Mouse (Mus musculus) liver, adult 2 months (tissue): Measurements from ENCODE around the gene Dock4.
A peak's percentile ranks its signal among the peaks of the same experiment; 100 is the strongest.

ENCODE experiments used
- CTCF ChIP-seq: fragments of 200-500 bp; IDR thresholded peaks from 2 replicates; pipeline ENCODE4 v1.5.1; 2011; ENCODE audit warnings: low read depth, low read length, control low read depth
- POLR2A ChIP-seq: fragments of 200-500 bp; IDR thresholded peaks from 2 replicates; pipeline ENCODE4 v1.6.1; 2011; ENCODE audit warnings: low read length, control low read depth; ENCODE audit not compliant: insufficient read depth; ENCODE audit errors: extremely low read depth

DNA sequence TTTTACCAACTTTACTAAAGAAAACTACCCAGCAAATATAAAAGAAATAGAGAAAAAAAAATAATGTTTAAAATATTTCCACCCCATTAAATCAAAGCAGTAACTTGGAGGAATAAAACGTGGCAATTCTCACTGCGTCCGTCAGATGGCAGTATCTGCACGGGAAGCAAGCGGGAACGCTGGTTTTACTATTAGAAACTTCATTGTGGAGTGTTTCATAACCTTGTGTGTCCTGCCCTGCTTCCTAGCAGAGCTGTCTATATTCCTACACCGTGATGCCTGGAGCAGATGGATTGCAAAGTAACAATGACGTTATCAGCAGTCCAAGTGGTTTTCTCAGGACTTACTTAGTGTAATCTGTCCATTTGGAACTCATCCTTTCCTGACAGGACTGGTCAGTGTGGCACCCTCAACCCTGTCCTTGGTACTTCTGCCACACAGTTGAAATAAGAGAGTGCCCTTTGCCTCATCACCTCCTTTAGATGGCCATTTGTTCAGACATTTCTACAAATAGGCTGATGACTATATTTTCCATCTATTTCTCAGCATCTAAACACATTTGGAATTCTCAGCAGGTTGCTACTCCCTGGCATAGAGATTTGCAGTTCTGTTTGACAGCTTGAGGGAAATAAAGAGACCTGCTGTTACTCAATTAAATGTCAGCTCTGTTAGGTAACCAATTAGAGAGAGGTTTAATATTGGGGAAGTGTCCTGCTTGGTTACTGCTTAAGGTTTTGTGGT lies 392.0 kb downstream of the Dock4 start:
- TF ChIP-seq CTCF, result peak; percentile 70
- no peak for TF ChIP-seq POLR2A
